Mouse (Mus musculus) C2C12 (cell line): ENCODE data around the gene Trmt2b. TPM values are rescaled to one million over a fixed set of nuclear protein-coding genes. Genes with fewer than 3 reads are reported as not detected.

Source experiments
- H3K27me3 ChIP-seq: one replicate; pipeline ENCODE4 v1.6.1; 2011; ENCODE audit not compliant: control insufficient read depth, insufficient read depth, insufficient read length
- H3K36me3 ChIP-seq: one replicate; pipeline ENCODE4 v1.6.1; 2011; ENCODE audit not compliant: control insufficient read depth, insufficient read depth
- H3K4me3 ChIP-seq: one replicate; pipeline ENCODE4 v1.5.1; 2011; ENCODE audit warnings: mild to moderate bottlenecking, control low read depth; ENCODE audit not compliant: poor library complexity, insufficient read depth, severe bottlenecking
- H3K79me2 ChIP-seq: one replicate; pipeline ENCODE4 v1.6.1; 2011; ENCODE audit not compliant: control insufficient read depth, insufficient read depth
- H3K79me3 ChIP-seq: one replicate; pipeline ENCODE4 v1.6.1; 2011; ENCODE audit warnings: low read depth, control low read depth
- H3ac ChIP-seq: one replicate; pipeline ENCODE3; 2011; ENCODE audit warnings: low read depth; ENCODE audit not compliant: control insufficient read depth, insufficient read length
- CEBPB ChIP-seq: IDR thresholded peaks from one replicate; pipeline ENCODE4 v1.6.1; 2011; ENCODE audit warnings: low read depth, mild to moderate bottlenecking, control low read depth, moderate library complexity
- CTCF ChIP-seq: IDR thresholded peaks from one replicate; pipeline ENCODE4 v1.5.1; 2011; ENCODE audit not compliant: control insufficient read depth, insufficient read depth, insufficient read length
- FOSL1 ChIP-seq: IDR thresholded peaks from one replicate; pipeline ENCODE4 v1.8.0; 2011; ENCODE audit warnings: mild to moderate bottlenecking, low read length; ENCODE audit not compliant: poor library complexity, insufficient read depth, severe bottlenecking
- MAX ChIP-seq: IDR thresholded peaks from one replicate; pipeline ENCODE4 v1.6.1; 2011; ENCODE audit warnings: mild to moderate bottlenecking, control low read depth
- MYOD1 ChIP-seq: IDR thresholded peaks from one replicate; pipeline ENCODE4 v1.6.1; 2011; ENCODE audit warnings: low read depth; ENCODE audit not compliant: control insufficient read depth, insufficient read length
- MYOG ChIP-seq: IDR thresholded peaks from one replicate; pipeline ENCODE4 v1.6.1; 2011; ENCODE audit not compliant: control insufficient read depth, insufficient read length; ENCODE audit errors: extremely low read depth
- USF1 ChIP-seq: IDR thresholded peaks from one replicate; pipeline ENCODE4 v1.6.1; 2011; ENCODE audit warnings: low read depth, mild to moderate bottlenecking, control low read depth, moderate library complexity
- polyA plus RNA-seq: library from polyadenylated mRNA; unstranded; fragments of >200 nt; fragmentation: generic; extraction: Trizol; gene quantifications from one replicate; pipeline ENCODE4 v1.2.1, GENCODE M21; 2012; ENCODE audit warnings: missing spikeins

The Trmt2b gene
- polyA plus RNA-seq, 1 experiment = 5.9 TPM

GRCm38 (mm10) chrX:134248202-134248601 lies 28.6 kb downstream of the Trmt2b start:
- no peaks in the 10 kb centered on the region for H3K79me2 ChIP-seq
- no peak overlapping the region for H3ac ChIP-seq
- H3K27me3 ChIP-seq = no peaks in the 10 kb centered on the region
- no peaks in the 10 kb centered on the region for H3K79me3 ChIP-seq
- no peaks in the 10 kb centered on the region for H3K36me3 ChIP-seq
- TF ChIP-seq CEBPB = no peak
- TF ChIP-seq USF1 = no peak
- TF ChIP-seq MYOG = no peak
- no peak for TF ChIP-seq FOSL1
- TF ChIP-seq MYOD1 = no peak
- TF ChIP-seq CTCF = no peak
- TF ChIP-seq MAX = no peak
- H3K4me3 ChIP-seq = no peak overlapping the region

- Histone ChIP-seq H3K4me3 (no peak overlapping the region), H3K27me3 (no peaks in the 10 kb centered on the region), H3ac (no peak overlapping the region), H3K79me2 (no peaks in the 10 kb centered on the region), H3K36me3 (no peaks in the 10 kb centered on the region), H3K79me3 (no peaks in the 10 kb centered on the region)
- TF ChIP-seq MYOD1 = no peak
- TF ChIP-seq MAX = no peak
- TF ChIP-seq USF1 = no peak
- TF ChIP-seq CTCF = no peak
- no peak for TF ChIP-seq FOSL1
- no peak for TF ChIP-seq MYOG
- no peak for TF ChIP-seq CEBPB
These were observed 30.8 kb downstream of the Trmt2b start for GRCm38 (mm10) chrX:134245946-134246345.

GRCm38 (mm10) chrX:134238266-134238665 lies 38.5 kb downstream of the Trmt2b start:
- TF ChIP-seq USF1 (no peak), MYOD1 (no peak)
- no peak overlapping the region for H3ac ChIP-seq
- no peaks in the 10 kb centered on the region for H3K79me3 ChIP-seq
- no peak overlapping the region for H3K4me3 ChIP-seq
- H3K79me2 ChIP-seq = no peaks in the 10 kb centered on the region
- H3K36me3 ChIP-seq = peaks cover 8% of the 10 kb centered on the region
- H3K27me3 ChIP-seq = no peaks in the 10 kb centered on the region

DNA sequence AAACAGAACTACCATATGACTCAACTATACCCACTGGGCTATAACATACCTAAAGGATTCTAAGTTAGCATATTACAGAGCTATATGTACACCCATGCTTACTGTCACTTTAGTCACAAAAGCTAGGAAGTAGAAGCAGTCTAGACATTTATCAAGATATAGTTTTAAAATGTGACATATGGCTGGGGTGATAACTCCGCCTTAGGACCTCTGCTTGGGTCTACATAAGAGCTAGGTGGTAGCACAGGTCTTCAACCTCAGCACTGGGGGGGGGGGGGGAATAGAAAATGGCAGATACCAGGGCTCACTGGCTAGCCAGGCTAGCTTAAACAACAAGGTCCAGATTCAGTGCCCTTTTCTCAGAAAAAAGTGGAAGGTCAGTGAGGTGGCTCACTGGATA lies 43.7 kb downstream of the Trmt2b start:
- TF ChIP-seq FOSL1 (no peak), CTCF (no peak), USF1 (no peak), MYOD1 (no peak), MYOG (no peak), CEBPB (no peak), MAX (no peak)
- Histone ChIP-seq H3K27me3 (no peaks in the 10 kb centered on the region), H3K79me3 (no peaks in the 10 kb centered on the region), H3ac (no peak overlapping the region), H3K36me3 (peaks cover 8% of the 10 kb centered on the region), H3K79me2 (no peaks in the 10 kb centered on the region), H3K4me3 (no peak overlapping the region)

- Histone ChIP-seq H3ac (no peak within 1 kb of the TSS), H3K79me3 (no peaks in the 10 kb centered on the region), H3K27me3 (no peaks in the 10 kb centered on the region), H3K79me2 (no peaks in the 10 kb centered on the region), H3K4me3 (no peak within 1 kb of the TSS), H3K36me3 (no peaks in the 10 kb centered on the region)
- TF ChIP-seq FOSL1 (no peak), USF1 (no peak)
These were observed 54.9 kb downstream of the Trmt2b start, which contains the start of gene Nox1 for GRCm38 (mm10) chrX:134221856-134222255. TSS of gene Nox1 (minus strand) at chrX:134221956.

- no peaks in the 10 kb centered on the region for H3K36me3 ChIP-seq
- H3K27me3 ChIP-seq = no peaks in the 10 kb centered on the region
These were observed 56.2 kb downstream of the Trmt2b start for GRCm38 (mm10) chrX:134220618-134221017.

More at GRCm38 (mm10) chrX:134220618-134221017, 56.2 kb downstream of the Trmt2b start:
- Histone ChIP-seq H3K4me3 (no peak overlapping the region), H3ac (no peak overlapping the region), H3K79me2 (no peaks in the 10 kb centered on the region), H3K79me3 (no peaks in the 10 kb centered on the region)
- TF ChIP-seq MAX = no peak
- TF ChIP-seq USF1 = no peak
- TF ChIP-seq CTCF = no peak
- no peak for TF ChIP-seq MYOG
- TF ChIP-seq MYOD1 = no peak
- TF ChIP-seq CEBPB = no peak
- no peak for TF ChIP-seq FOSL1
